In genomic region chr10:80294788-80295303, GRCm38 (mm10) we compare ENCODE assay signal across 8 mouse cellular contexts. TPM values are rescaled to one million over a fixed set of nuclear protein-coding genes. Genes with fewer than 3 reads are reported as not detected.
DNase-seq lines count a peak whose midpoint lies in the region; ATAC-seq lines count a peak whose summit lies in the region.

No protein-coding gene starts in this region.

- peaks cover 20% of the 10 kb centered on the region for H3K36me3 ChIP-seq in kidney, embryonic 15.5 days
- peaks cover 17% of the 10 kb centered on the region for H3K36me3 ChIP-seq in hindbrain, embryonic 12.5 days
- peaks cover 21% of the 10 kb centered on the region for H3K36me3 ChIP-seq in midbrain, embryonic 14.5 days (ENCODE audit: control insufficient read depth, insufficient read depth, low read length)

- WGBS in kidney, embryonic 15.5 days, result 49% methylated on average over 7 of the region's 7 CpGs
- 44% methylated on average over 7 of the region's 7 CpGs for WGBS in hindbrain, embryonic 12.5 days
- WGBS in midbrain, embryonic 14.5 days, result 44% methylated on average over 7 of the region's 7 CpGs

- H3K27me3 ChIP-seq in kidney, embryonic 15.5 days, result peaks cover 35% of the 10 kb centered on the region
- peaks cover 18% of the 10 kb centered on the region; the same call in 1 of the 2 replicates for H3K27me3 ChIP-seq in hindbrain, embryonic 12.5 days
- no peaks in the 10 kb centered on the region for H3K27me3 ChIP-seq in midbrain, embryonic 14.5 days (ENCODE audit: control insufficient read depth, insufficient read depth, low read length)

- H3K4me1 ChIP-seq in kidney, embryonic 15.5 days, result peaks cover 52% of the 10 kb centered on the region
- H3K4me1 ChIP-seq in hindbrain, embryonic 12.5 days, result peaks cover 51% of the 10 kb centered on the region
- H3K4me1 ChIP-seq in midbrain, embryonic 14.5 days (ENCODE audit: control insufficient read depth, insufficient read depth, low read length), result peaks cover 43% of the 10 kb centered on the region

- H3K4me3 ChIP-seq in kidney, embryonic 15.5 days (replicated peaks), result peak overlapping the region; percentile 91; the same call in 1 of the 2 replicates
- H3K4me3 ChIP-seq in hindbrain, embryonic 12.5 days, result peak overlapping the region; percentile 47; the same call in 1 of the 2 replicates
- H3K4me3 ChIP-seq in midbrain, embryonic 14.5 days (replicated peaks; ENCODE audit: low read depth, low read length), result no peak overlapping the region

- peak overlapping the region; percentile 49; the same call in 1 of the 2 replicates for H3K9ac ChIP-seq in kidney, embryonic 15.5 days
- no peak overlapping the region for H3K9ac ChIP-seq in hindbrain, embryonic 12.5 days
- peak overlapping the region; percentile 60 for H3K9ac ChIP-seq in midbrain, embryonic 14.5 days (replicated peaks; ENCODE audit: low read length)

- ATAC-seq in kidney, embryonic 15.5 days (replicated peaks; ENCODE audit: low FRiP score), result no peak
- no peak for ATAC-seq in hindbrain, embryonic 12.5 days (ENCODE audit: low FRiP score)
- ATAC-seq in midbrain, embryonic 14.5 days (ENCODE audit: low FRiP score, low TSS enrichment), result no peak

- no peak overlapping the region; the same call in 1 of the 2 replicates for H3K4me2 ChIP-seq in kidney, embryonic 15.5 days
- H3K4me2 ChIP-seq in hindbrain, embryonic 12.5 days (replicated peaks), result no peak overlapping the region
- peak overlapping the region; percentile 96 for H3K4me2 ChIP-seq in midbrain, embryonic 14.5 days (ENCODE audit: low read length)

- peak overlapping the region; percentile 68 for H3K27ac ChIP-seq in kidney, embryonic 15.5 days
- H3K27ac ChIP-seq in hindbrain, embryonic 12.5 days, result peak overlapping the region; percentile 95; the same call in 1 of the 2 replicates
- peak overlapping the region; percentile 99; the same call in 1 of the 2 replicates for H3K27ac ChIP-seq in midbrain, embryonic 14.5 days (replicated peaks; ENCODE audit: low read depth, low read length)

- no peak for DNase-seq in kidney, adult 18-20 months
- peak; percentile 24 for DNase-seq in NIH3T3 (ENCODE audit: low read depth)
- no peak for DNase-seq in midbrain, embryonic 14.5 days
- no peak for DNase-seq in lung, postnatal 14 days
- no peak for DNase-seq in adrenal gland, postnatal 36 days
- no peak for DNase-seq in adrenal gland, postnatal 4 days (ENCODE audit: low spot score in 2 of 2)

- no peaks in the 10 kb centered on the region for H3K9me3 ChIP-seq in kidney, embryonic 15.5 days (replicated peaks)
- no peaks in the 10 kb centered on the region for H3K9me3 ChIP-seq in hindbrain, embryonic 12.5 days (replicated peaks)
- H3K9me3 ChIP-seq in midbrain, embryonic 14.5 days (ENCODE audit: control insufficient read depth, low read length), result no peaks in the 10 kb centered on the region

RNA-seq across cellular contexts. Expression of gene Apc2, which starts 0.9 kb away (rescaled TPM):
- 1.6 and 2.4 TPM in 2 replicates for polyA plus RNA-seq in kidney, embryonic 15.5 days (2015; fragmentation: Nextera tagmentation; extraction: Ambion mirVana)
- 170 and 191 TPM in 2 replicates for polyA plus RNA-seq in hindbrain, embryonic 12.5 days (2016; fragmentation: Nextera tagmentation; extraction: Ambion mirVana)
- 241 and 259 TPM in 2 replicates for polyA plus RNA-seq in midbrain, embryonic 14.5 days (2014; fragmentation: Nextera tagmentation; extraction: Ambion mirVana)
- total RNA-seq in adrenal gland, postnatal 36 days (2021), result 1 to 10 TPM in 1 of 2 experiments, under 1 TPM in 1; 0.70 to 1.5 TPM
- 10 to 100 TPM in 1 of 2 experiments, 1 to 10 TPM in 1; 9.9 to 10.4 TPM for total RNA-seq in adrenal gland, postnatal 4 days (2021)

RNA-seq across cellular contexts. Expression of gene Rps15, which starts 2.6 kb away (rescaled TPM):
- polyA plus RNA-seq in kidney, embryonic 15.5 days (2015; fragmentation: Nextera tagmentation; extraction: Ambion mirVana), result 1,002 and 1,019 TPM in 2 replicates
- polyA plus RNA-seq in hindbrain, embryonic 12.5 days (2016; fragmentation: Nextera tagmentation; extraction: Ambion mirVana), result 530 and 668 TPM in 2 replicates
- polyA plus RNA-seq in midbrain, embryonic 14.5 days (2014; fragmentation: Nextera tagmentation; extraction: Ambion mirVana), result 622 and 707 TPM in 2 replicates
- total RNA-seq in adrenal gland, postnatal 36 days (2021), result 1,000 to 10,000 TPM; 1,173 to 1,236 TPM
- 1,000 to 10,000 TPM; 1,413 to 1,504 TPM for total RNA-seq in adrenal gland, postnatal 4 days (2021)

RNA-seq across cellular contexts. Expression of gene 2310011J03Rik, which starts 25.5 kb away (rescaled TPM):
- 49.5 and 52.7 TPM in 2 replicates for polyA plus RNA-seq in kidney, embryonic 15.5 days (2015; fragmentation: Nextera tagmentation; extraction: Ambion mirVana)
- polyA plus RNA-seq in hindbrain, embryonic 12.5 days (2016; fragmentation: Nextera tagmentation; extraction: Ambion mirVana), result 38.4 and 39.7 TPM in 2 replicates
- polyA plus RNA-seq in midbrain, embryonic 14.5 days (2014; fragmentation: Nextera tagmentation; extraction: Ambion mirVana), result 20.4 and 21.6 TPM in 2 replicates
- total RNA-seq in adrenal gland, postnatal 36 days (2021), result 10 to 100 TPM; 24.6 to 32.0 TPM
- total RNA-seq in adrenal gland, postnatal 4 days (2021), result 10 to 100 TPM; 30.8 to 31.2 TPM

RNA-seq across cellular contexts. Expression of gene Dazap1, which starts 33.6 kb away (rescaled TPM):
- polyA plus RNA-seq in kidney, embryonic 15.5 days (2015; fragmentation: Nextera tagmentation; extraction: Ambion mirVana), result 56.3 and 58.5 TPM in 2 replicates
- polyA plus RNA-seq in hindbrain, embryonic 12.5 days (2016; fragmentation: Nextera tagmentation; extraction: Ambion mirVana), result 67.1 and 76.9 TPM in 2 replicates
- polyA plus RNA-seq in midbrain, embryonic 14.5 days (2014; fragmentation: Nextera tagmentation; extraction: Ambion mirVana), result 42.5 and 49.3 TPM in 2 replicates
- total RNA-seq in adrenal gland, postnatal 36 days (2021), result 10 to 100 TPM; 82.1 to 90.4 TPM
- 100 to 1,000 TPM; 180 to 181 TPM for total RNA-seq in adrenal gland, postnatal 4 days (2021)

RNA-seq across cellular contexts. Expression of gene Gamt, which starts 34.0 kb away (rescaled TPM):
- 34.2 and 37.0 TPM in 2 replicates for polyA plus RNA-seq in kidney, embryonic 15.5 days (2015; fragmentation: Nextera tagmentation; extraction: Ambion mirVana)
- 26.6 and 29.6 TPM in 2 replicates for polyA plus RNA-seq in hindbrain, embryonic 12.5 days (2016; fragmentation: Nextera tagmentation; extraction: Ambion mirVana)
- polyA plus RNA-seq in midbrain, embryonic 14.5 days (2014; fragmentation: Nextera tagmentation; extraction: Ambion mirVana), result 15.1 and 16.7 TPM in 2 replicates
- 100 to 1,000 TPM; 195 to 311 TPM for total RNA-seq in adrenal gland, postnatal 36 days (2021)
- 100 to 1,000 TPM; 181 to 214 TPM for total RNA-seq in adrenal gland, postnatal 4 days (2021)

Comparison
In these comparisons a context has a peak if more than half of its experiments do, and no peak if none do; other contexts are left out.
1. RNA of gene Apc2, which starts 0.9 kb away (polyA plus RNA-seq): 241 to 259 TPM in midbrain, embryonic 14.5 days and 170 to 191 TPM in hindbrain, embryonic 12.5 days; 1.6 to 2.4 TPM in kidney, embryonic 15.5 days; every median in the first group is over 10 times any median in the second.
2. Peak in every context shown above with its lines, with median percentiles within 50 percentile points of each other: H3K27ac ChIP-seq.